Mouse (Mus musculus) heart, postnatal 36 days (tissue): Measurements from ENCODE around the gene Gm49673. TPM values are rescaled to one million over a fixed set of nuclear protein-coding genes. Genes with fewer than 3 reads are reported as not detected.
A peak's percentile ranks its signal among the peaks of the same experiment; 100 is the strongest.
"Not testable (repeated sequence)": the region's sequence is repeated elsewhere in the genome, so short reads cannot be mapped to it uniquely, and the experiment has no call there.

Experiments used
- DNase-seq, 2 experiments: peaks; one replicate each; pipeline ENCODE4 v3.0.0; 2021 to 2022
- intact Hi-C: fragments of 180-260 bp; cut with DNase I; formaldehyde crosslinking; loops from one replicate; pipeline ENCODE4 v1.15.1; 2025
- total RNA-seq, 2 experiments: library from RNA; stranded (reverse); gene quantifications; 2 replicates each; pipeline ENCODE4 v1.2.3; 2021

Gene Gm49673
- total RNA-seq, result not detected

GRCm38 (mm10) chr17:8147439-8148316 is at the start of gene Gm49673, which contains the start of gene Rnaset2a:
Gene Gm49673 (minus strand): TSS chr17:8147788.
Gene Rnaset2a (minus strand): TSS chr17:8148097.
- peak; percentile 41 to 49 for DNase-seq
- intact Hi-C loops, result not testable (repeated sequence)

GRCm38 (mm10) chr17:8195685-8196376 is 48.2 kb upstream of the Gm49673 start:
- no peak for DNase-seq
- intact Hi-C loops, result no loop called here

- intact Hi-C loops, result no loop called here
- no peak for DNase-seq
These were observed 46.1 kb upstream of the Gm49673 start for GRCm38 (mm10) chr17:8193678-8194077.

- DNase-seq, result no peak
These were observed 36.6 kb upstream of the Gm49673 start for GRCm38 (mm10) chr17:8184217-8184616.

GRCm38 (mm10) chr17:8183815-8184214 is 36.2 kb upstream of the Gm49673 start:
- intact Hi-C loops, result loop anchor here (5.0 kb wide), 1 partner anchor 127 kb away; no protein-coding TSS in a partner anchor

More at GRCm38 (mm10) chr17:8184217-8184616, 36.6 kb upstream of the Gm49673 start:
- intact Hi-C loops, result loop anchor here (5.0 kb wide), 1 partner anchor 127 kb away; no protein-coding TSS in a partner anchor

GRCm38 (mm10) chr17:8177090-8177489 is 29.5 kb upstream of the Gm49673 start:
- intact Hi-C loops, result no loop called here

More at GRCm38 (mm10) chr17:8183815-8184214, 36.2 kb upstream of the Gm49673 start:
- no peak for DNase-seq

GRCm38 (mm10) chr17:8171081-8171480 is 23.5 kb upstream of the Gm49673 start:
- no peak for DNase-seq
- intact Hi-C loops, result no loop called here

More at GRCm38 (mm10) chr17:8177090-8177489, 29.5 kb upstream of the Gm49673 start:
- DNase-seq, result no peak

- DNase-seq, result no peak
- intact Hi-C loops, result no loop called here
These were observed 22.7 kb upstream of the Gm49673 start for GRCm38 (mm10) chr17:8170331-8170730.

GRCm38 (mm10) chr17:8167436-8167835 is 19.8 kb upstream of the Gm49673 start:
- intact Hi-C loops, DNase-seq: not testable (repeated sequence)

GRCm38 (mm10) chr17:8166454-8166853 is 18.9 kb upstream of the Gm49673 start:
- DNase-seq, intact Hi-C loops: not testable (repeated sequence)

- intact Hi-C loops, result not testable (repeated sequence)
These were observed 18.4 kb upstream of the Gm49673 start for GRCm38 (mm10) chr17:8165977-8166376.

GRCm38 (mm10) chr17:8165608-8165945 is 18.0 kb upstream of the Gm49673 start:
- intact Hi-C loops, result not testable (repeated sequence)
- peak; percentile 21 to 68 for DNase-seq

More at GRCm38 (mm10) chr17:8165977-8166376, 18.4 kb upstream of the Gm49673 start:
- not testable (repeated sequence) for DNase-seq

GRCm38 (mm10) chr17:8164701-8165607 is 17.4 kb upstream of the Gm49673 start, which contains the start of gene Fgfr1op:
Gene Fgfr1op (plus strand): TSS chr17:8165501.
- peak; percentile 56 to 93 for DNase-seq
- intact Hi-C loops, result not testable (repeated sequence)

GRCm38 (mm10) chr17:8160969-8161368 is 13.4 kb upstream of the Gm49673 start:
- DNase-seq, result peak in 1 of 2 experiments; percentile 46
- intact Hi-C loops, result not testable (repeated sequence)

GRCm38 (mm10) chr17:8158627-8159026 is 11.0 kb upstream of the Gm49673 start:
- intact Hi-C loops, result not testable (repeated sequence)

GRCm38 (mm10) chr17:8155982-8156381 is 8.4 kb upstream of the Gm49673 start:
- DNase-seq, intact Hi-C loops: not testable (repeated sequence)

More at GRCm38 (mm10) chr17:8158627-8159026, 11.0 kb upstream of the Gm49673 start:
- DNase-seq, result not testable (repeated sequence)

GRCm38 (mm10) chr17:8155010-8155409 is 7.4 kb upstream of the Gm49673 start:
- intact Hi-C loops, result not testable (repeated sequence)

GRCm38 (mm10) chr17:8146931-8147330 is 657 bp downstream of the Gm49673 start:
- DNase-seq, intact Hi-C loops: not testable (repeated sequence)

More at GRCm38 (mm10) chr17:8155010-8155409, 7.4 kb upstream of the Gm49673 start:
- not testable (repeated sequence) for DNase-seq

GRCm38 (mm10) chr17:8143802-8144673 is 3.5 kb downstream of the Gm49673 start:
- peak in 1 of 2 experiments; percentile 55 for DNase-seq
- intact Hi-C loops, result not testable (repeated sequence)
